Mouse (Mus musculus) heart, embryonic 10.5 days (tissue): ENCODE data around the gene Gm38655. TPM values are rescaled to one million over a fixed set of nuclear protein-coding genes. Genes with fewer than 3 reads are reported as not detected.

Source experiments
- DNase-seq: peaks from one replicate; pipeline ENCODE4 v3.0.0-alpha.2; 2017; ENCODE audit warnings: low spot score
- H3K27ac ChIP-seq: fragments of 300-500 bp; sonication (generic); 2 replicates; pipeline ENCODE4 v1.5.1; 2016; ENCODE audit warnings: mild to moderate bottlenecking
- H3K27me3 ChIP-seq: fragments of 300-500 bp; sonication (generic); 2 replicates; pipeline ENCODE4 v1.6.1; 2016; ENCODE audit warnings: mild to moderate bottlenecking; ENCODE audit not compliant: poor library complexity, insufficient read depth, severe bottlenecking
- H3K36me3 ChIP-seq: fragments of 300-500 bp; sonication (generic); 2 replicates; pipeline ENCODE4 v1.6.1; 2016; ENCODE audit warnings: mild to moderate bottlenecking, moderate library complexity
- H3K4me1 ChIP-seq: fragments of 300-500 bp; sonication (generic); 2 replicates; pipeline ENCODE4 v1.6.1; 2016; ENCODE audit warnings: mild to moderate bottlenecking
- H3K4me3 ChIP-seq: fragments of 300-500 bp; sonication (generic); 2 replicates; pipeline ENCODE4 v1.5.1; 2016; ENCODE audit warnings: mild to moderate bottlenecking, moderate library complexity
- H3K9me3 ChIP-seq: fragments of 300-500 bp; sonication (generic); 2 replicates; pipeline ENCODE4 v1.6.1; 2016; ENCODE audit warnings: mild to moderate bottlenecking, moderate library complexity
- WGBS: fragments of 180-500 bp; shearing (Covaris S2); methylation state at CpG from one replicate; pipeline ENCODE4 v1.1.7; 2016; 5-methylcytosine and 5-hydroxymethylcytosine counted together
- polyA plus RNA-seq: library from polyadenylated mRNA; unstranded; fragments of >200 nt; fragmentation: Nextera tagmentation; extraction: Ambion mirVana; gene quantifications from 2 replicates; pipeline ENCODE4 v1.2.1, GENCODE M21; 2016

The Gm38655 gene
- polyA plus RNA-seq, 1 experiment from 2014 or later = 0.54 TPM

- no peak for DNase-seq
- H3K4me3 ChIP-seq = no peak overlapping the region
- 93% methylated on average over 4 of the region's 4 CpGs for WGBS
- no peak overlapping the region for H3K27ac ChIP-seq
- H3K27me3 ChIP-seq = no peaks in the 10 kb centered on the region
- H3K9me3 ChIP-seq = no peaks in the 10 kb centered on the region
- peaks cover 72% of the 10 kb centered on the region for H3K36me3 ChIP-seq
- no peaks in the 10 kb centered on the region for H3K4me1 ChIP-seq
Observed at GRCm38 (mm10) chr17:25202401-25202800, 27.1 kb upstream of the Gm38655 start.

- H3K9me3 ChIP-seq = no peaks in the 10 kb centered on the region
- peak overlapping the region; percentile 97 for H3K4me3 ChIP-seq
- no peaks in the 10 kb centered on the region for H3K27me3 ChIP-seq
- H3K27ac ChIP-seq = peak overlapping the region; percentile 96
- DNase-seq = no peak
- H3K4me1 ChIP-seq = peaks cover 25% of the 10 kb centered on the region
- peaks cover 26% of the 10 kb centered on the region for H3K36me3 ChIP-seq
- 1% methylated on average over 16 of the region's 16 CpGs for WGBS
Observed at GRCm38 (mm10) chr17:25189091-25189490, 13.8 kb upstream of the Gm38655 start.

GRCm38 (mm10) chr17:25188150-25189031 lies 13.1 kb upstream of the Gm38655 start, which contains the start of gene Unkl:
Gene Unkl, plus strand, starts transcription at chr17:25188397.
- Histone ChIP-seq H3K27ac (peak within 1 kb of the TSS; percentile 96), H3K4me3 (peak within 1 kb of the TSS; percentile 97), H3K36me3 (peaks cover 19% of the 10 kb centered on the region), H3K4me1 (peaks cover 31% of the 10 kb centered on the region), H3K27me3 (no peaks in the 10 kb centered on the region), H3K9me3 (no peaks in the 10 kb centered on the region)
- DNase-seq = peak; percentile 86
- WGBS = under 1% methylated on average over 84 of the region's 104 CpGs

DNA sequence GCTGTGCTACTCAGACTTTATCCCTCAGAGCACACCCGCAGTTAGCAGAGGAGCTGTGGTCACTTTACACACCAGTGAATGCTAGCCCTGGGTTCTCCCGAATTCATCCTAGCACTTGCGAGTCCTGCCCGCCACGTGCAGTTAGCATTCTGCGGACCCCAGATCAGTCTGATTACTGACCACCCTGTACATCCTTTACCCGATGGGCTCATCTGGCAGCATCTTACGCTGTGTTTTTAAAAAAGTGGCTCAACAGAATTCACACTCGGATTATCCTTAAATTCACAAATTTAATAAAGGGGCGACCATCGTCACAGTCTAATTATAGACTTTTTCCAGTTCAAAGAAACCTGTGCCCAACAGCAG lies 12.5 kb upstream of the Gm38655 start:
- H3K9me3 ChIP-seq = no peaks in the 10 kb centered on the region
- no peak for DNase-seq
- peaks cover 3% of the 10 kb centered on the region for H3K27me3 ChIP-seq
- H3K4me3 ChIP-seq = peak overlapping the region; percentile 97
- H3K36me3 ChIP-seq = peaks cover 19% of the 10 kb centered on the region
- peak overlapping the region; percentile 96 for H3K27ac ChIP-seq
- H3K4me1 ChIP-seq = peaks cover 32% of the 10 kb centered on the region
- 5% methylated on average over 11 of the region's 11 CpGs for WGBS

DNA sequence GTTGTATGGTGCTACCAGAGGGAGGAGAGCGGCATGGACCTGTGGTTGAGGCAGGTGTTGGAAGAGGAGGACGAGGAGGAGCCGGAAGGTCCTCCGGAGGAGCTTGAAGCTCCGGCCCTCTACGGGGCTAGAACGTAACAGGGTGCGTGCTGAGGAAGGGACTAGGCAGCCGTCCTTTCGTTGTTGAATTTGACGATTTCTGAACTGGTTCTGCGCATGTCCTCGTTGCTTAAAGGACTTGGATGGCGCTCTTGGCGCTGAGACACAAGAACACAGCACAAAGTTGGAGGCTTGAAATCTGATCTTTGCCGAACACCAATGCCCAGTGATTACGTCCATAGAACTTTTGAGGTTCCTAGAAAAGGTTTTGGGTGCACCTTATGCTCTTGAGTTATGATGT lies 9.7 kb upstream of the Gm38655 start:
- Histone ChIP-seq H3K9me3 (no peaks in the 10 kb centered on the region), H3K4me3 (peak overlapping the region; percentile 83), H3K36me3 (peaks cover 6% of the 10 kb centered on the region; the same call in 1 of the 2 replicates), H3K4me1 (peaks cover 32% of the 10 kb centered on the region), H3K27me3 (peaks cover 12% of the 10 kb centered on the region), H3K27ac (peak overlapping the region; percentile 96)
- DNase-seq = no peak
- WGBS = 8% methylated on average over 17 of the region's 17 CpGs

GRCm38 (mm10) chr17:25184129-25184691 lies 8.9 kb upstream of the Gm38655 start, which contains the start of gene BC003965:
Gene BC003965, plus strand, starts transcription at chr17:25184554.
- WGBS = under 1% methylated on average over 50 of the region's 50 CpGs

GRCm38 (mm10) chr17:25183232-25183631 lies 8.0 kb upstream of the Gm38655 start:
- Histone ChIP-seq H3K27me3 (peaks cover 15% of the 10 kb centered on the region), H3K4me3 (peak overlapping the region; percentile 83; the same call in 1 of the 2 replicates), H3K36me3 (peaks cover 6% of the 10 kb centered on the region; the same call in 1 of the 2 replicates), H3K27ac (no peak overlapping the region), H3K9me3 (no peaks in the 10 kb centered on the region), H3K4me1 (peaks cover 16% of the 10 kb centered on the region)
- no peak for DNase-seq

More at GRCm38 (mm10) chr17:25184129-25184691, 8.9 kb upstream of the Gm38655 start, which contains the start of gene BC003965:
- H3K9me3 ChIP-seq = no peaks in the 10 kb centered on the region
- peak within 1 kb of the TSS; percentile 96 for H3K27ac ChIP-seq
- H3K36me3 ChIP-seq = peaks cover 6% of the 10 kb centered on the region; the same call in 1 of the 2 replicates
- DNase-seq = peak; percentile 98
- H3K27me3 ChIP-seq = peaks cover 13% of the 10 kb centered on the region
- peak within 1 kb of the TSS; percentile 83 for H3K4me3 ChIP-seq
- peaks cover 26% of the 10 kb centered on the region for H3K4me1 ChIP-seq

- no peaks in the 10 kb centered on the region for H3K36me3 ChIP-seq
- H3K9me3 ChIP-seq = no peaks in the 10 kb centered on the region
- peaks cover 16% of the 10 kb centered on the region for H3K4me1 ChIP-seq
- 87% methylated on average over 3 of the region's 3 CpGs for WGBS
- no peak for DNase-seq
- H3K4me3 ChIP-seq = no peak overlapping the region
- 0 out of 2 replicates have a peak, but pooled peaks cover 11% of the 10 kb centered on the region for H3K27me3 ChIP-seq
- H3K27ac ChIP-seq = no peak overlapping the region
Observed at GRCm38 (mm10) chr17:25172558-25172957, 2.7 kb downstream of the Gm38655 start.

- no peak overlapping the region for H3K27ac ChIP-seq
- H3K9me3 ChIP-seq = no peaks in the 10 kb centered on the region
- H3K36me3 ChIP-seq = no peaks in the 10 kb centered on the region
- peaks cover 18% of the 10 kb centered on the region for H3K4me1 ChIP-seq
- WGBS = 82% methylated on average over 2 of the region's 2 CpGs
- no peak overlapping the region for H3K4me3 ChIP-seq
- no peak for DNase-seq
- H3K27me3 ChIP-seq = 0 out of 2 replicates have a peak, but pooled peaks cover 9% of the 10 kb centered on the region
Observed at GRCm38 (mm10) chr17:25169706-25170105, 5.6 kb downstream of the Gm38655 start.

GRCm38 (mm10) chr17:25165970-25166671 lies 9.2 kb downstream of the Gm38655 start:
- 47% methylated on average over 6 of the region's 6 CpGs for WGBS
- peaks cover 10% of the 10 kb centered on the region for H3K36me3 ChIP-seq
- no peak overlapping the region for H3K4me3 ChIP-seq
- peaks cover 7% of the 10 kb centered on the region; the same call in 1 of the 2 replicates for H3K4me1 ChIP-seq
- H3K9me3 ChIP-seq = no peaks in the 10 kb centered on the region
- H3K27ac ChIP-seq = no peak overlapping the region
- 0 out of 2 replicates have a peak, but pooled peaks cover 9% of the 10 kb centered on the region for H3K27me3 ChIP-seq
- no peak for DNase-seq

DNA sequence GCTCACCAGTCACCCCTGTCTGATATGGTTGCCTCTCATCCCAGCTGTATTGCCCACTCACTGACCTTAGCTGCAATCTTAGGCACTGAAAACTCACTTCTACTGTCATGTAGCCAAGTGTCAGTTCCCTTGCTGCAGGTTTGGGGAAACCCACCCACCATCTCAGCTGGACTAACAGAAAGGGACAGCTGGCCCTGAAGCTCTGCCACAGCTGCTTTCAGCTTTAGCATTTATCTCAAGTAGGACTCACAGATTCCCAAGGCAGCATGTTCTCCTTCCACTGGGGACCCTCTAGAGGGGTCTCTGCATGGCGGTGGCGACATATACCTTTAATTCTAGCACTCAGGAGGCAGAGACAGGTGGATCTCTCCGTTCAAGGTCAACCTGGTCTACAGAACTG lies 10.5 kb downstream of the Gm38655 start:
- Histone ChIP-seq H3K4me1 (0 out of 2 replicates have a peak, but pooled peaks cover 3% of the 10 kb centered on the region), H3K27ac (no peak overlapping the region), H3K36me3 (peaks cover 24% of the 10 kb centered on the region), H3K27me3 (0 out of 2 replicates have a peak, but pooled peaks cover 9% of the 10 kb centered on the region), H3K4me3 (no peak overlapping the region), H3K9me3 (no peaks in the 10 kb centered on the region)
- no peak for DNase-seq
- WGBS = 82% methylated on average over 3 of the region's 3 CpGs

DNA sequence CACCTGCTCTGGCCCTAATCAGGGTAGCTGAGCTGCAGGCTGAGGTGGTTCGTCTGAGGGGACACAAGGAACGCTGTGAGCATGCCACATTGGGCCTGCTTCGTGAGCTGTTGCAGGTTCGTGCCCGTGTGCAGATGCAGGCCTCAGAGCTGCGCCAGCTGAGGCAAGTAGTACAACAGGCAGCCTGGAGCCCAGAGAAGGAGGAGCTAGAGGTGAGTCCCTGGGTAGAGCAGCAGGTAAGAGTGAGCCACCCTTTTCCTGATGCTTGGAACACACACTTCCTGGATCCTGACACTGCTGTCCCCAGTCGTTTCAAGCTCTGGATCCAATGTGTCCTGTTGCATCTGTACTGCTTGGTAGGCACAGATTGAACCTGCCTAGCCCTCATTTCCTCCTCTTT lies 11.9 kb downstream of the Gm38655 start:
- Histone ChIP-seq H3K27ac (no peak overlapping the region; the same call in 1 of the 2 replicates), H3K4me3 (no peak overlapping the region), H3K4me1 (0 out of 2 replicates have a peak, but pooled peaks cover 3% of the 10 kb centered on the region), H3K9me3 (no peaks in the 10 kb centered on the region), H3K27me3 (0 out of 2 replicates have a peak, but pooled peaks cover 9% of the 10 kb centered on the region), H3K36me3 (peaks cover 34% of the 10 kb centered on the region)
- no peak for DNase-seq
- 72% methylated on average over 7 of the region's 7 CpGs for WGBS
